Mouse (Mus musculus): ENCODE results near the gene Slc4a1. TPM values are rescaled to one million over a fixed set of nuclear protein-coding genes. Genes with fewer than 3 reads are reported as not detected.
"Not testable (repeated sequence)": the region's sequence is repeated elsewhere in the genome, so short reads cannot be mapped to it uniquely, and the experiment has no call there.

Slc4a1 gene
- total RNA-seq, 1 experiment from 2014 or later = 10.4 TPM

DNA sequence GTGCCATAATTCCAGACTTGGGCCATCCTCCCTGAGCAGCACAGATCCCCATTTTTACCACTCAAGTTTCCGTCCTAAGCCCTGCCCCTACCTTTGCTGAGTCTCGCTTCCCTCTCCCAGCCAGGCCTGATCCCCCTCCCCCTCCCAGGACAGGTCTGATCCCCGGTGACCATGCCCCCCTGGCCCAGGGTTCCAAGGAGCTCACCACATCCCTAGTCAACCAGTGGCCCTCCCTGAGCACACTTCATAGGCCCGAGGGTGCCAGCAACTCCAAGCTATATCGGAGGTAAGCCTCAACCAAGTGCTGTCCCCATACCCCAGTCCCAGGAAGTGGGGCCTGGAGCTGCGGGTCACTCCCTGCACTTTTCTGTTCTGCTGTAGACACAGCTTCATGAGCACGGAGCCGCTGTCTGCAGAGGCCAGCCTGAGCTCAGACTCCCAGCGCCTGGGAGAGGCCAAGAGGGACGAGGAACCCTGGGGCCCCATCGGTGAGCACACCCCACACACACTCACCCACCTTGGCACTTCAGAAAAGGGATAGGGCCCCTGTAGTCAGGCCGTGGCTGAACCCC lies 34.6 kb upstream of the Slc4a1 start:
- no peak for ATAC-seq (replicated peaks; ENCODE audit: insufficient number of reproducible peaks, low FRiP score, low TSS enrichment, poor library complexity, severe bottlenecking)

DNA sequence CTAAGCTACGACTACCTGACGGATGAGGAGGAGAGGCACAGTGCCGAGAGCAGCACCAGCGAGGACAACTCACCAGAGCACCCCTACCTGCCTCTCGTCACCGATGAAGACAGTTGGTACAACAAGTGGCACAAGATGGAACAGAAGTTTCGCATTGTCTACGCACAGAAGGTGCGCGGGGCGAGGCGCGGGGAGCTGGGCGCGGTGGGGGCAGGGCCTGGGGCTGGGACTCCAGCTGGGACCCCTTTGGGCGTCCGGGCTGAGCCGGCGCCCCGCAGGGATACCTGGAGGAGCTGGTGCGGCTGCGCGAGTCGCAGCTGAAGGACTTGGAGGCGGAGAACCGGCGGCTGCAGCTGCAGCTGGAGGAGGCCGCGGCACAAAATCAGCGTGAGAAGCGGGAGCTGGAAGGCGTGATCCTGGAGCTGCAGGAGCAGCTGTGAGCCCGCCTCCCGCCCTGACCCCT lies 33.6 kb upstream of the Slc4a1 start:
- ATAC-seq (replicated peaks; ENCODE audit: insufficient number of reproducible peaks, low FRiP score, low TSS enrichment, poor library complexity, severe bottlenecking) = no peak

GRCm38 (mm10) chr11:102399107-102399506 lies 33.1 kb upstream of the Slc4a1 start:
- ATAC-seq (replicated peaks; ENCODE audit: insufficient number of reproducible peaks, low FRiP score, low TSS enrichment, poor library complexity, severe bottlenecking) = no peak

DNA sequence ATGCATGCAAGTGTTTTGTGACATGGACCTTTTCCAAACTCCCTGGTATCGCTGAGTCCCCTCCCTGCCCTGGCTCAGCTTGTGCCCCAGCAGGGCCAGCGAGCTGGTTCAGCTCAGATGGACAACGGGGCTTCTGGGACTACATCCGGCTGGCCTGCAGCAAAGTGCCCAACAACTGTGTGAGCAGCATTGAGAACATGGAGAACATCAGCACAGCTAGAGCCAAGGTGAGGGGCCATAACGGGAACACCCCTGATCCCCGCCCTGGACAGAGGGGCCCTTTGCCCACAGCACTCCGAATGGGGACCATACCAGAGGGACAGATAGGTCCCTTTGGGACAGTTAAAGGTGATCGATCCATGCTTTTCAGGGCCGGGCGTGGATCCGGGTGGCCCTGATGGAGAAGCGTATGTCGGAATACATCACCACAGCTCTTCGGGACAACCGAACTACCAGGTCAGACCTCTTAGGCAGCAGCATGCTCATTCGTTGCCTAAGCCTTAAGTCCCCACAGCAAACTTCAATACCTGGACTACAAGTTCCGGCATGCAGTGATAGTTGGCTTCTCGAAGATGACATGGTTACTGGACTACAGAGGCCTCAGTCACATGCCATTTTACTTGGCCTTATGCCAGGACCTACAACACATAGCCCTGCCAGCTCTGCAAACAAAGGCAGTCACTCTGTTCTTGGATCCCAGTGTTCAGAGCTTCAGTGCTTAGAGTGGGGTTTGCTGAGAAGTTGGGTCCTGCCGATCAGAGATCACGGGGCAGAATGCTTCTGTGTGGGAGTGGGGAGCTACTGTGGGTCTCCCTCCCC lies 32.2 kb upstream of the Slc4a1 start:
- ATAC-seq (replicated peaks; ENCODE audit: insufficient number of reproducible peaks, low FRiP score, low TSS enrichment, poor library complexity, severe bottlenecking) = no peak

- ATAC-seq (replicated peaks; ENCODE audit: insufficient number of reproducible peaks, low FRiP score, low TSS enrichment, poor library complexity, severe bottlenecking) = no peak
Observed at GRCm38 (mm10) chr11:102396671-102397141, 30.7 kb upstream of the Slc4a1 start.

DNA sequence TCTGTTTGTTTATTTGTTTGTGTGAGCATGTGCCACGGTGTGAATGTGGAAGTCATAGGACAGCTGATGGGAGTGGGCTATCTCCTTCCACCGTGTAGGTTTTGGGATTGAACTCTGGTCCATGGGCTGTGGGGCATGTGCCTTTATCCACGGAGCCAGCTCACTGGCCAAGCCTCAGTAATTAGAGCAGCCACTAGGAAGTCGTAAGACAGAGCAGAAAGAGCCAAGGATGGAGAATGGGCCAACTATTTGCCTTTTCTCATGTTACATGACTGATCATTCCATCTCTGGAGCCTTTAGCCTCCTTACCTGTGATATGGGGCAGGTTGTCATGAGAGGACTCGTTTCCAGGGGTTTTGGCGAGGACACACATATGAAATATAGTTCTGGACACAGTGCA lies 30.3 kb upstream of the Slc4a1 start:
- ATAC-seq (replicated peaks; ENCODE audit: insufficient number of reproducible peaks, low FRiP score, low TSS enrichment, poor library complexity, severe bottlenecking) = no peak

GRCm38 (mm10) chr11:102395250-102395649 lies 29.2 kb upstream of the Slc4a1 start:
- no peak for ATAC-seq (replicated peaks; ENCODE audit: insufficient number of reproducible peaks, low FRiP score, low TSS enrichment, poor library complexity, severe bottlenecking)

DNA sequence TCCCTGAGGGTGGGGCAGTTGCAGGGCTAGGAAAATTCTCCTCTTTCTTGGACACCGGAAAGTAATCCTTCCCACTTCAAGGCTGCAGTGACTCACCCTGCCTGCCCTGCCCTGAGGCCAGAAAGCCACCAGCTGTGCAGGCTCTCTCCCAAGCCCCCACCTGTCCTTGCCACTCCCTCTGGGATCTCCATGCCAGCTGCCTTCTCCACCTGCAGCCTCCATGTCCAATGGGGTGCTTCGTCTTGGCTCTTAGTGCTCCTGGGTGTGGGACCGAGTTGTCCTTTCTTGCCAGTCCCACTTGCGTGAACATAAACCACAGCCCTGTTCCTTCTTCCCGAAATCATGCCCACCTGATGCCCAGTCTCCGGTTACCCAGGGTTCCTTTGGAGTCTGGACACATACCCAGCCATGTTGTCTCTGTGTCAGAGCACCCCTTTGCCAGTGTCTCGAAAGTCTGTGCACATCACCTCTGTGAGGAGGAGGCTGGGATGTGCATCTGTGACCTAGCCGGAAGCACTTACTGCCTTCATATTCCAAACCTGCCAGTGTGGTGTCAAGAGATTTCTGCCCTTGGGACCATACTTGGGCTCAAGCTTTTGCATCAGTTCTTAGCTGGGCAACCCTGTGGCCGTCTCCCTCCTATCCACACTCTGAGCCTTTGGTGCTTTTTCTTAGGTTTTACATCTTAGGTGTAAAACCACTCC lies 28.6 kb upstream of the Slc4a1 start:
- ATAC-seq (replicated peaks; ENCODE audit: insufficient number of reproducible peaks, low FRiP score, low TSS enrichment, poor library complexity, severe bottlenecking) = no peak

DNA sequence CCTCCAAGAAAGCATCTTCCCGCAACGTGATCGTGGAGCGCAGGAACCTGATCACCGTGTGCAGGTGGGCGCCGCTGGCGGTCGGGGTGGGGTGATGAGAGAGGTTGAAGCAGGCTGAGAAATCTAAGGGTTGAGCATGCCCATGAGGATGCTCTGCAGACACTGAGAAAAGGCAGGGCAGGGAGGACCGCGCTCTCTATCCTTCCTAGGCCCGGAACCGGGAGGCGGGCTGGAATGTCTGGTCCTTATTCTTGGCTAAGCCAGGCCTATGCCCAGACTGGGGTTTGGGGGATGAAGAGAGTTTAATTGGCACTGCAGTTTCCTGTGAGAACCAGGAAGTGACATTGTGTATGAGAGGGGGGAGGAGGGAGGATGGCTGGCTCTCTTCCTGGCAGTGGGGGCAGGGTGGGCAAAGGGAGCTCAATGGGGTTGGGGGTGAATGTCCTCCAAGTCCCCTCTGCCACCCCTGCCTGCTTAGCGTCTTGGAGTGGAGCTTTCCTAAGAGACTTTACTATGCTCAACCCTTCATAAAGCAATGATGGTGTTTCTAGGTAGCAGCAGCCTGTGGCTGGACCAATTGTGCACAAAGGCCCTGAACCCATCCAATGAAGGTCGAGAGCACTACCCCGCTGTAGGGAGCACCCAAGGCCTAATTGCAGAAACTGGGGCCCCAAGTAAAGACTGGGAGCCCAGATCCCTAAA lies 27.9 kb upstream of the Slc4a1 start:
- ATAC-seq (replicated peaks; ENCODE audit: insufficient number of reproducible peaks, low FRiP score, low TSS enrichment, poor library complexity, severe bottlenecking) = no peak

GRCm38 (mm10) chr11:102393238-102393634 lies 27.2 kb upstream of the Slc4a1 start, which contains the start of gene Rundc3a:
Gene Rundc3a (plus strand): TSS chr11:102393403.
- ATAC-seq (replicated peaks; ENCODE audit: insufficient number of reproducible peaks, low FRiP score, low TSS enrichment, poor library complexity, severe bottlenecking) = no peak; the same call in 1 of the 2 replicates

DNA sequence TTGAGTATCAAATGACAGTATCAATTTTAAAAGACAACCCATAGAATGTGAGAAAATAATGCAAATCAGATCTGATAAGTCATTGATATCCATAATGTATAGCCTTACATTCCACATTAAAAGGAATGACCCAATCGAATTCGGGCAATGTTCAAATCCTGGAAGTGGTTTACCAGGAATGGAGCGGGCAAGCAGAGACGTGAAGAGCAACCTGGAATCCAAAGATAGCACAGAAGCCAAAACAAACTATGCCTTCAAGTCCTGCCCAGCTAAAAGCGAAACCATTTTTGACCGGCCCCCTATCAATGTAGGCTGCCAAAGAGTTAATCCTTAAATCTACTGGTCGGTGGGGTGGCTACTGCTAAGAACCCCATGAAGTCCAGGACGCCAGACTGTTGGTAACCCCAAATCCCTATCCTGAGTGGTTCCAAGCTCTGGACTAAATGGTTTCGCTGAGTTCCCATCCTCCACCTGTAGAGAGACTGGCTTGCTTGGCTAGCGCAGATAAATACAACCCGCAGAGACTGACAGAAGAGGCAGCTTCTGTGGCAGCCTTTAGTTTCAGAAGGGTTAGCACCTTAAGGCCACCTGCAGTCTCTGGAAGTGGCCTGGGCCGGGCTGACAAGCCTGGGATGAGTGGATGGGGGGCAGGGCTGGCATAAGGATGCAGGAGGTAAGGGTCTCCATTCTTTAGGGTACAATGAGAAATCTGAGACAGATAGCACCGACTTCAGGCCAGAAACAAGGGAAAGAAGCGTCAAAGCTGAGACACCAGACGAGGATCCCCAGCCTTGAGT lies 26.6 kb upstream of the Slc4a1 start:
- ATAC-seq (replicated peaks; ENCODE audit: insufficient number of reproducible peaks, low FRiP score, low TSS enrichment, poor library complexity, severe bottlenecking) = no peak

- not testable (repeated sequence) for ATAC-seq (replicated peaks; ENCODE audit: insufficient number of reproducible peaks, low FRiP score, low TSS enrichment, poor library complexity, severe bottlenecking)
Observed at GRCm38 (mm10) chr11:102389436-102389835, 23.4 kb upstream of the Slc4a1 start.

DNA sequence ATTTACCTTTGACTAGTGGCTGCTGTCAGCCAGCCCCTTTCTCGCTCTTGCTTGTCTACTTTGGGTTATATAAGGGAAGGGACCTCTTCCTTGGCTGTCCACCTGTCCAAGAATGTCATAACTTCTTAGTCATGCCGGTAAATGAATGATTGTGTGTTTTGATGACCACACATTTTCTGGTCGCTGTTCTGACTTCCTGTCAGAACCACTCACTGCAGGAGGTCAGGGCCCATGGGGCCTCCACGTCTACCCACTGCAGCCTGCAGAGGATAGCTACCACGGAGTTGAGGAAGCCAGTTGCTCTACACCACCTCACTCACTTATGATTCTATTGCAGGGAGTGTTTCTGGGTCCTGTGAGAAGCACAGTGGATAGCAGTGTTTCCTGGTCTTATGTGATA lies 20.1 kb upstream of the Slc4a1 start:
- ATAC-seq (replicated peaks; ENCODE audit: insufficient number of reproducible peaks, low FRiP score, low TSS enrichment, poor library complexity, severe bottlenecking) = no peak

GRCm38 (mm10) chr11:102385075-102385474 lies 19.1 kb upstream of the Slc4a1 start:
- no peak for ATAC-seq (replicated peaks; ENCODE audit: insufficient number of reproducible peaks, low FRiP score, low TSS enrichment, poor library complexity, severe bottlenecking)

- no peak for ATAC-seq (replicated peaks; ENCODE audit: insufficient number of reproducible peaks, low FRiP score, low TSS enrichment, poor library complexity, severe bottlenecking)
Observed at GRCm38 (mm10) chr11:102384418-102384817, 18.4 kb upstream of the Slc4a1 start.

- no peak for ATAC-seq (replicated peaks; ENCODE audit: insufficient number of reproducible peaks, low FRiP score, low TSS enrichment, poor library complexity, severe bottlenecking)
Observed at GRCm38 (mm10) chr11:102383365-102384136, 17.5 kb upstream of the Slc4a1 start.

- ATAC-seq (replicated peaks; ENCODE audit: insufficient number of reproducible peaks, low FRiP score, low TSS enrichment, poor library complexity, severe bottlenecking) = no peak
Observed at GRCm38 (mm10) chr11:102382794-102383193, 16.8 kb upstream of the Slc4a1 start.
